Mouse (Mus musculus): ENCODE data around the gene Urm1.
"Not testable (repeated sequence)": the region's sequence is repeated elsewhere in the genome, so short reads cannot be mapped to it uniquely, and the experiment has no call there.

Gene Urm1

GRCm38 (mm10) chr2:29865125-29865524 is 45.2 kb downstream of the Urm1 start:
- no peak for DNase-seq (ENCODE audit: low read depth, low spot score)

- peak; percentile 88 for DNase-seq (ENCODE audit: low read depth, low spot score)
Observed at GRCm38 (mm10) chr2:29868949-29869645, 49.2 kb downstream of the Urm1 start, which contains the start of gene Cercam. Gene Cercam, plus strand, starts transcription at chr2:29869164.

GRCm38 (mm10) chr2:29869646-29870451 is 50.0 kb downstream of the Urm1 start:
- DNase-seq (ENCODE audit: low read depth, low spot score), result peak; percentile 12

- no peak for DNase-seq (ENCODE audit: low read depth, low spot score)
Observed at GRCm38 (mm10) chr2:29872581-29873295, 52.9 kb downstream of the Urm1 start.

GRCm38 (mm10) chr2:29873801-29874200 is 53.9 kb downstream of the Urm1 start:
- DNase-seq (ENCODE audit: low read depth, low spot score), result no peak

- no peak for DNase-seq (ENCODE audit: low read depth, low spot score)
Observed at GRCm38 (mm10) chr2:29878061-29878460, 58.2 kb downstream of the Urm1 start.

GRCm38 (mm10) chr2:29879191-29879590 is 59.3 kb downstream of the Urm1 start:
- no peak for DNase-seq (ENCODE audit: low read depth, low spot score)

GRCm38 (mm10) chr2:29879964-29880830 is 60.3 kb downstream of the Urm1 start:
- no peak for DNase-seq (ENCODE audit: low read depth, low spot score)

GRCm38 (mm10) chr2:29886659-29887292 is 66.9 kb downstream of the Urm1 start:
- DNase-seq (ENCODE audit: low read depth, low spot score), result not testable (repeated sequence)

GRCm38 (mm10) chr2:29889066-29889944 is 69.4 kb downstream of the Urm1 start, which contains the start of gene Odf2:
Gene Odf2, plus strand, starts transcription at chr2:29889221.
- DNase-seq (ENCODE audit: low read depth, low spot score), result peak; percentile 99

GRCm38 (mm10) chr2:29889991-29890833 is 70.3 kb downstream of the Urm1 start:
- peak; percentile 68 for DNase-seq (ENCODE audit: low read depth, low spot score)

- DNase-seq (ENCODE audit: low read depth, low spot score), result no peak
Observed at GRCm38 (mm10) chr2:29891773-29892172, 71.9 kb downstream of the Urm1 start.

Measured in CD4-positive, CD25-positive, alpha-beta regulatory T cell, adult 2 months (primary cell).